Mouse (Mus musculus) lung, embryonic 14.5 days (tissue): ENCODE results near the gene Fan1. TPM values are rescaled to one million over a fixed set of nuclear protein-coding genes. Genes with fewer than 3 reads are reported as not detected.

Experiments
- ATAC-seq: fragments of 200-750 bp; cut with Nextera tagmentation; 2 replicates; pipeline ENCODE4 v1.8.0; 2017; ENCODE audit warnings: mild to moderate bottlenecking, moderate TSS enrichment, moderate library complexity; ENCODE audit not compliant: insufficient read depth
- DNase-seq: peaks from one replicate; pipeline ENCODE4 v3.0.0-alpha.2; 2015
- H3K27ac ChIP-seq: fragments of 300-500 bp; sonication (generic); 2 replicates; pipeline ENCODE4 v1.5.1; 2014; ENCODE audit warnings: low read depth, mild to moderate bottlenecking, moderate library complexity
- H3K27me3 ChIP-seq: fragments of 300-500 bp; sonication (generic); 2 replicates; pipeline ENCODE4 v1.6.1; 2014; ENCODE audit warnings: low read length, control low read depth; ENCODE audit not compliant: insufficient read depth
- H3K36me3 ChIP-seq: fragments of 300-500 bp; sonication (generic); 2 replicates; pipeline ENCODE4 v1.6.1; 2014; ENCODE audit warnings: control low read depth; ENCODE audit not compliant: insufficient read depth
- H3K4me1 ChIP-seq: fragments of 300-500 bp; sonication (generic); 2 replicates; pipeline ENCODE4 v1.6.1; 2014; ENCODE audit warnings: antibody characterized with exemption, control low read depth; ENCODE audit not compliant: insufficient read depth
- H3K4me2 ChIP-seq: fragments of 300-500 bp; sonication (generic); 2 replicates; pipeline ENCODE4 v1.6.1; 2014; ENCODE audit warnings: mild to moderate bottlenecking
- H3K4me3 ChIP-seq: fragments of 300-500 bp; sonication (generic); 2 replicates; pipeline ENCODE4 v1.5.1; 2014; ENCODE audit warnings: low read depth, low read length
- H3K9ac ChIP-seq: fragments of 300-500 bp; sonication (generic); 2 replicates; pipeline ENCODE4 v1.6.1; 2014
- H3K9me3 ChIP-seq: fragments of 300-500 bp; sonication (generic); 2 replicates; pipeline ENCODE4 v1.6.1; 2016; ENCODE audit warnings: low read depth, low read length, control low read depth
- CTCF ChIP-seq: IDR thresholded peaks from 2 replicates; pipeline ENCODE4 v1.5.1; 2016; ENCODE audit warnings: antibody characterized with exemption, low read depth
- WGBS: fragments of 180-500 bp; shearing (Covaris S2); extraction: QIAGEN DNeasy Blood & Tissue Kit; methylation state at CpG from one replicate; pipeline ENCODE4 v1.1.7; 2014; 5-methylcytosine and 5-hydroxymethylcytosine counted together
- polyA plus RNA-seq: library from polyadenylated mRNA; unstranded; fragments of >200 nt; fragmentation: Nextera tagmentation; extraction: Ambion mirVana; gene quantifications from 2 replicates; pipeline ENCODE4 v1.2.1, GENCODE M21; 2014

Gene Fan1
- polyA plus RNA-seq, 1 experiment from 2014 or later: 4.8 TPM

DNA sequence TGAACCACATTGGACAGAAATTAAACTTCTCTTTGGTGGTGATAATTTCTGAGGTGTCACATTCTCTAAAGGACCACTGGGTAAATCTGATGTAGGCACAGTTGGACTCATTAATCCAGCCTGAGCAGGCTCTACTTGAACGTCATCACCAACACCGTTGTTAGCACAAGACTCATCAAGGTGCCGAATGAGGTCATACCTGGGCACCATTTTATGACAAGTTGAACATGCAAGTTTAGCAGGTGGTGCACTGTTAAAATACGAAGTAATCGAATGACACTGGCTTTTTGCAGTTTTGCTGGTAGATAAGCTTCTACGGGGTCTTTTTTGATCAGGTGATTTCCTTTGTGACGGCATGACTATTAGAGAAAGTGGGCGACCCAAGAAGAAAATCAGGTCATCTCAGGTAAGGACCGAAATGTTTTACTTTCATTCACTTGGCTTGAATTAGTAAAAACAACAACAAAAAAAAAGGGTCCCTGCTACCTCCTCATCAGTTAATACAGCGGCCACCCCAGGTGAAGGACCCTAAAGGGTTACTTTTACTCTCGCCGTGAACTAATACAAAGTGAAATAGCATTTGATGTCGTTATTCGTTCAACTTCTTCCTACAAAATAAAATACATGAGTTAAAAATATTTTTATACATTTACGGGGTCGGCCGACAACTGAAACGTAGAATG lies 607 bp downstream of the Fan1 start:
- 10% methylated on average over 18 of the region's 18 CpGs for WGBS
- no peaks in the 10 kb centered on the region for H3K27me3 ChIP-seq
- H3K36me3 ChIP-seq: peaks cover 28% of the 10 kb centered on the region
- H3K4me3 ChIP-seq: peak overlapping the region; percentile 57
- DNase-seq (peak; percentile 30), ATAC-seq (no peak; the same call in 1 of the 2 replicates)
- H3K27ac ChIP-seq: peak overlapping the region; percentile 95
- no peak for TF ChIP-seq CTCF
- H3K9me3 ChIP-seq: no peaks in the 10 kb centered on the region
- peak overlapping the region; percentile 67 for H3K4me2 ChIP-seq
- H3K4me1 ChIP-seq: no peaks in the 10 kb centered on the region
- H3K9ac ChIP-seq: peak overlapping the region; percentile 71

DNA sequence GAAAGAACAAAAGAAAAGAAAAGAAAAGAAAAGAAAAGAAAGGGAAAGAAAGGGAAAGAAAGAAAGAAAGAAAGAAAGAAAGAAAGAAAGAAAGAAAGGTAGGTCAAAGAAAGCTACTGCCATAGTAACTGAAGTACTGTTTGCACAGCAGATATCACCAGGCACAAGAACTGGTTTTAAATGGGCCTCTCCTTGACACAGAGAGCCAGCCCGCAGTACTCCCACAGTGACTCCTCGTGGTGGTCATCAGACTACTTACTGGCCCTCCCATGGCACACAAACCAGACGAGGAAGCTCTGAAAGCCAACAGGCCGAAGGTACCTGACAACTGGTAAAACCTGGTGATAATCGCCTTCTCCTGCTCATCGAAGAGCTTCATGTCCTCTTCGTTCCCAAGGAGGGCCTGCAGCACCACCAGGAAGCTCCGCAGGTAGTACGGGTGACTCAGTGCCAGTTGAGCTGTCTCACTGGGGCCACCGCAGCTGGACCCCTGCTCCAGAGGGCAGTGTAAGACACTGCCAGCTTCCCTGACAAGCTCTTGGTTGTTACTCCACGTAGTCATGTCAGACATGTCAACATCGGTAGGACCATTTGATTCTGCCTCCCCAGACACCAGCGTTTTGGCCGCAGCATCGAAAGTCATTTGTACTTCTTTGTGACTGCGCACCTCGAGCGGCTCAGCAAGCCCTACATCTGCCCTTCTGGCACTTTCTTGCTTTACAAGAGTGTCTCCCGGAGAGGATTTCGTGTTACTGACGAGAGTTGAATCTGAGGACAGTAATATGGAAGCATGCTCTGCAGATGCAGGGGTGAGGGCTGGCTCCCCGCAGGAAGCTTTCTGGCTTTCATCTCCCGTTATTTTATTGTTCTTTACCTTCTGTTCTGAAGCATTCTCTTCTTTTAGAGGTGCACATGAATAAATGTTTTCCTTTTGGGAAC lies 1.7 kb downstream of the Fan1 start:
- H3K4me2 ChIP-seq: peak overlapping the region; percentile 67; the same call in 1 of the 2 replicates
- H3K27ac ChIP-seq: no peak overlapping the region
- no peak overlapping the region for H3K4me3 ChIP-seq
- ATAC-seq (no peak), DNase-seq (no peak)
- H3K9me3 ChIP-seq: no peaks in the 10 kb centered on the region
- TF ChIP-seq CTCF: no peak
- peaks cover 20% of the 10 kb centered on the region for H3K36me3 ChIP-seq
- H3K4me1 ChIP-seq: no peaks in the 10 kb centered on the region
- H3K27me3 ChIP-seq: no peaks in the 10 kb centered on the region
- 86% methylated on average over 23 of the region's 23 CpGs for WGBS
- no peak overlapping the region for H3K9ac ChIP-seq

DNA sequence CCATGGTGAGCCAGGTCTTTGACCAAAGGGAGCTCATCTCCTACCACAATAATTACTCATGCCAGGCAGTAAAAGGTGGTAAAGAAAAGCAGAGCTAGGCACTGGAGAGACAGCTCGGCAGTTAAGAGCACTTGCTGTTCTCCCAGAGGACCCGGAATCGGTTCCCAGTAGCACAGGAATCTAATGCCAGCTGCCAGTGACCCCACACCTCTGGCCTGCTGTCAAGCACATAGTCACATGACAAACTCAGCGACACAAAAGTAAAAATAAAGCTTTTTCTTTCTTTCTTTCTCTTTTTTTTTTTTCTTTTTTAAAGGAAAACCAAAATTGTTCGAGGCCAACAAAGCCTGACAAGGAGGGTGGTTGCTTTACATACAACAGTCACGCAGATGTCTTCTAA lies 4.1 kb downstream of the Fan1 start:
- Histone ChIP-seq H3K4me1 (no peaks in the 10 kb centered on the region), H3K9ac (no peak overlapping the region), H3K4me3 (no peak overlapping the region), H3K36me3 (peaks cover 34% of the 10 kb centered on the region), H3K27me3 (no peaks in the 10 kb centered on the region), H3K27ac (no peak overlapping the region), H3K4me2 (no peak overlapping the region), H3K9me3 (no peaks in the 10 kb centered on the region)
- WGBS: 81% methylated on average over 6 of the region's 6 CpGs
- no peak for TF ChIP-seq CTCF
- ATAC-seq (no peak), DNase-seq (no peak)

DNA sequence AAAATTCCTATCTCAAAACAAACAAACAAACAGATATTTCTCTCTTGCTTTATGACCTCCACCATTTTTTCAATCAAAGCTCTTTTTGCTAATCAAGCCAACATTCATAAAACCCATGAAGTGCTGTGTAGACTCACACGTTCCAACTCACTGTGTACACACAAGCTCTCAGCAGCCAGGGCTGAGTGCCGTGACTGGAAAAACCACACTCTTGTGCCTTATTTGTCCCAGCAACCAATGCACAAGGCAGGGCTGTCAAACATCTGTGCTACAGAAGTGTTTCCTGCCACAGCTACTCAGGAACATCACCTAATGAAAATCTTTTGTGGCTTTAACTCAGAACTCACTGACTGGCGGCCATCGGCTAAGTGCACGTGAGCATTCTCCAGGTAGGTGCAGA lies 8.0 kb downstream of the Fan1 start:
- H3K36me3 ChIP-seq: peaks cover 70% of the 10 kb centered on the region
- no peak for DNase-seq

DNA sequence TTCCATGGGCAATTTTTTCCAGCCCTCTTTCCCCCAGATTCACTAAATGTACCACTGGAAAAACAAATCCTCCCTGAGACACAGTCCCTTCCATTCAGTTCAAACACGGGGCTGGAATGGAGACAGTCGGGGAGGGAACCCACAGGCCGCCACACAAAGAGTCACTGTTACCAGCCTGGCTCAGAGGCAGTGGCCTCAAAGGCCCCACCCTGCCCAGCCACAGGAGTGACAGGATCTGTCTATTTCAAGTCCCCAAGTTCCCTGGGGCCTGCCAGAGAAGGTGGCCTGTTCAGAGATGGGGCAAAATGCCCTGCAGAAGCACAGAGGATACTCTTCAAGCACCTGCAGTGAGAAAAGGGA lies 13.3 kb downstream of the Fan1 start:
- no peak for TF ChIP-seq CTCF
- 68% methylated on average over 3 of the region's 3 CpGs for WGBS
- Histone ChIP-seq H3K27ac (no peak overlapping the region), H3K27me3 (no peaks in the 10 kb centered on the region), H3K4me2 (no peak overlapping the region), H3K4me3 (no peak overlapping the region), H3K9ac (no peak overlapping the region), H3K9me3 (no peaks in the 10 kb centered on the region), H3K36me3 (peaks cover 85% of the 10 kb centered on the region), H3K4me1 (no peaks in the 10 kb centered on the region)
- no peak; the same call in 1 of the 2 replicates for ATAC-seq
- peak; percentile 8 for DNase-seq

More for the DNA sequence above, 8.0 kb downstream of the Fan1 start:
- H3K4me3 ChIP-seq: no peak overlapping the region
- no peak for ATAC-seq
- H3K4me1 ChIP-seq: no peaks in the 10 kb centered on the region
- no peaks in the 10 kb centered on the region for H3K27me3 ChIP-seq
- no peak overlapping the region for H3K9ac ChIP-seq
- no peak for TF ChIP-seq CTCF
- WGBS: 76% methylated on average over 5 of the region's 5 CpGs
- H3K27ac ChIP-seq: no peak overlapping the region
- no peak overlapping the region for H3K4me2 ChIP-seq
- H3K9me3 ChIP-seq: no peaks in the 10 kb centered on the region

DNA sequence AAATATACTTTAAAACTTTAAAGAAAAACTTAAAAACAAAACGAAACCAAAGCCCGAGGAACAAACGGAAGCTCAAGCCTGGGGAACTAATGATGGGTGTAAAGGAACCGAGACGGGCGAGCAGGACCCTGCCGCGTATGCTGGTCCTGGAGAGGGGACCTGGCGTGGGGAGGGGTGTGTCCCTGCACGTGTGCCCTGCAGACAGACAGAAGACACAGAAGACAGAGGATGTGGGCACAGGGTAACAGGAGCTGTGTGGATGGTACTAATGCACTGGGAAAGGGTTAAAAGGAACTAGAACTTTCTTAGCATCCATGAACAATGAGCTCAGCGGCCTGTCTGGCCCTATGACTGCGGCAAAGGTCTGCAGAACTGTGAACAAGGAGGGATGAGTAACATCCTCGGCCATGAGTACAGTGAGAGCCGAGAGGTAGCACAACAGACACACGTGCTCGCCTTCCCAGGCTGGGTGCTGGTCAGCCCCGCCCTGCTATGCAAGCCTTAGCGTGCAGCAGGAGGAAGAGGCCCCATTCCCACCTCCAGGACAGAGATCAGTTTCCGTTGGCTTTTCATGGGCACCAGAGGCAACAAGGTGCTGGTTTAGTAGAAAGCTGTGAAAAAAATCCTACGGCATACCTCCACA lies 13.8 kb downstream of the Fan1 start:
- Histone ChIP-seq H3K27me3 (no peaks in the 10 kb centered on the region), H3K4me3 (no peak overlapping the region), H3K27ac (no peak overlapping the region), H3K36me3 (peaks cover 80% of the 10 kb centered on the region), H3K4me1 (no peaks in the 10 kb centered on the region), H3K9ac (no peak overlapping the region), H3K9me3 (no peaks in the 10 kb centered on the region), H3K4me2 (no peak overlapping the region)
- TF ChIP-seq CTCF: no peak
- DNase-seq (no peak), ATAC-seq (peak; percentile 21; the same call in 1 of the 2 replicates)
- WGBS: 80% methylated on average over 20 of the region's 20 CpGs

DNA sequence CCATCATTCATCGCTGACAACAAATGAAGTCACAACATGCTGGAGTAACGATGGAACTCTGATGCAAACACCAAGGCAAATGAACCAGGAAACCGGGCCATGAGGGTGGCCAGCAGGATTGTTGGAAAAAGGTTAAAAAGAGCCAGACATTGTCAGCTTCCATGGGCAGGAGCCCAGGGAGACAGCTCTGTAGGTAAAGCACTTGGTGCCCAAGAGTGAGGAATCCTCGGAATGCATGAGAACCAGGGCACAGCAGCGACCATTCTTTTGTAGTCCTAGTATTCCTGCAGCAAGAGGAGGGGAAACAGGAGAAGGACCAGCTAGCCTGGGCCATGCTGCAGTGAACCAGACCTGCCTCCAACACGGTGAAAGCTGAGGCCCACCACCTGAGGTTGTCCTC lies 15.2 kb downstream of the Fan1 start:
- Histone ChIP-seq H3K27me3 (no peaks in the 10 kb centered on the region), H3K27ac (no peak overlapping the region), H3K9ac (no peak overlapping the region), H3K36me3 (peaks cover 70% of the 10 kb centered on the region), H3K9me3 (no peaks in the 10 kb centered on the region), H3K4me1 (no peaks in the 10 kb centered on the region), H3K4me3 (no peak overlapping the region), H3K4me2 (no peak overlapping the region)
- DNase-seq (no peak), ATAC-seq (no peak)
- WGBS: 72% methylated on average over 6 of the region's 6 CpGs
- TF ChIP-seq CTCF: no peak
